Comparison of ENCODE assay signal across 10 mouse cellular contexts in the genomic region with DNA sequence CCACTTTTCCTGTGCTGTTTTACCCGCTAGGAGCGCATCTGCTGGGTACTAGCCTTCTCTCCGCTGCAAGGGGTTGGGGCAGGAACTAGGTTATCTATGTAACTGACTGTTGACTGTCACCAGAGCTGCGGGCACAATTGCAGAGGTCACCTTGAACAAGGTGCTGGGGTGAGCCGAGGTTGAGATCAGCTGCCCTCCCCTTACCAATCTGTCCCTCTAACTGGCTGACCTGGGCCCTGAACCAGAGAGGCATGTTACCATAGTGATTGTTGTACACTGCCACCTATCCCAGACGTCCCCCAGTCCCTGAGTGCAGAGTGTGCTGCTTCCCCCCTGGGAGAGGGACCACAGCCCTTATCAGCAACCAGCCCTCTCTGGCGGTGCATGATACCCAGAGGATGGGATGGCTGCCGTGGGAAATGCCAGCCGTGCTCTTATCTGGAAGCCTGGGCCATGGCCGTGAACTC. TPM values are rescaled to one million over a fixed set of nuclear protein-coding genes. Genes with fewer than 3 reads are reported as not detected.
DNase-seq lines count a peak whose midpoint lies in the region; ATAC-seq lines count a peak whose summit lies in the region.
"Had no signal": no experiment of that assay in that cellular context is flagged by ENCODE, and none has a peak within 500 bp of the region (broad histone marks: within the 10 kb centered on the region; RNA-seq: fewer than 3 reads in every experiment).

No protein-coding gene starts in this region.

- no peak overlapping the region for H3K27ac ChIP-seq in forebrain, embryonic 12.5 days
- no peak overlapping the region for H3K27ac ChIP-seq in forebrain, embryonic 14.5 days (ENCODE audit: low read depth, low read length)
- H3K27ac ChIP-seq in midbrain, embryonic 14.5 days (replicated peaks; ENCODE audit: low read depth, low read length), result no peak overlapping the region
- H3K27ac ChIP-seq in midbrain, embryonic 15.5 days, result no peak overlapping the region
- H3K27ac ChIP-seq in liver, embryonic 11.5 days (ENCODE audit: low read depth, low read length), result peak overlapping the region; percentile 97
- H3K27ac ChIP-seq: limb, embryonic 15.5 days had no signal

- no peak overlapping the region for H3K4me3 ChIP-seq in forebrain, embryonic 12.5 days (replicated peaks)
- H3K4me3 ChIP-seq in forebrain, embryonic 14.5 days (ENCODE audit: low read depth, low read length), result no peak overlapping the region
- H3K4me3 ChIP-seq in midbrain, embryonic 14.5 days (replicated peaks; ENCODE audit: low read depth, low read length), result no peak overlapping the region
- H3K4me3 ChIP-seq in midbrain, embryonic 15.5 days, result no peak overlapping the region
- H3K4me3 ChIP-seq in liver, embryonic 11.5 days (ENCODE audit: low read depth, low read length), result peak overlapping the region; percentile 30; the same call in 1 of the 2 replicates
- H3K4me3 ChIP-seq: limb, embryonic 15.5 days had no signal

- 73% methylated on average over 10 of the region's 10 CpGs for WGBS in forebrain, embryonic 12.5 days
- WGBS in forebrain, embryonic 14.5 days, result 69% methylated on average over 10 of the region's 10 CpGs
- WGBS in midbrain, embryonic 14.5 days, result 65% methylated on average over 10 of the region's 10 CpGs
- 66% methylated on average over 10 of the region's 10 CpGs for WGBS in midbrain, embryonic 15.5 days
- 16% methylated on average over 10 of the region's 10 CpGs for WGBS in liver, embryonic 11.5 days

- peaks cover 16% of the 10 kb centered on the region for H3K27me3 ChIP-seq in forebrain, embryonic 12.5 days
- H3K27me3 ChIP-seq in forebrain, embryonic 14.5 days (replicated peaks; ENCODE audit: control insufficient read depth, insufficient read depth, low read length), result no peaks in the 10 kb centered on the region
- no peaks in the 10 kb centered on the region for H3K27me3 ChIP-seq in midbrain, embryonic 14.5 days (ENCODE audit: control insufficient read depth, insufficient read depth, low read length)
- no peaks in the 10 kb centered on the region for H3K27me3 ChIP-seq in midbrain, embryonic 15.5 days (replicated peaks)
- H3K27me3 ChIP-seq in liver, embryonic 11.5 days (replicated peaks; ENCODE audit: control insufficient read depth, insufficient read depth, low read length), result no peaks in the 10 kb centered on the region
- H3K27me3 ChIP-seq: limb, embryonic 15.5 days had no signal

- no peak overlapping the region for H3K4me2 ChIP-seq in forebrain, embryonic 12.5 days
- H3K4me2 ChIP-seq in forebrain, embryonic 14.5 days (ENCODE audit: low read length), result no peak overlapping the region
- no peak overlapping the region for H3K4me2 ChIP-seq in midbrain, embryonic 14.5 days (ENCODE audit: low read length)
- H3K4me2 ChIP-seq in midbrain, embryonic 15.5 days, result no peak overlapping the region
- peak overlapping the region; percentile 46 for H3K4me2 ChIP-seq in liver, embryonic 11.5 days
- H3K4me2 ChIP-seq: limb, embryonic 15.5 days had no signal

- H3K9ac ChIP-seq in forebrain, embryonic 12.5 days, result peak overlapping the region; percentile 7; the same call in 1 of the 2 replicates
- H3K9ac ChIP-seq in forebrain, embryonic 14.5 days (ENCODE audit: low read length), result no peak overlapping the region
- H3K9ac ChIP-seq in midbrain, embryonic 14.5 days (replicated peaks; ENCODE audit: low read length), result 0 out of 2 replicates have a peak overlapping the region, but pooled peaks have one; percentile 16
- no peak overlapping the region for H3K9ac ChIP-seq in midbrain, embryonic 15.5 days
- H3K9ac ChIP-seq in liver, embryonic 11.5 days (ENCODE audit: low read depth, low read length), result peak overlapping the region; percentile 51
- H3K9ac ChIP-seq: limb, embryonic 15.5 days had no signal

- ATAC-seq in forebrain, embryonic 12.5 days (ENCODE audit: low FRiP score), result no peak
- ATAC-seq in forebrain, embryonic 14.5 days, result no peak
- ATAC-seq in midbrain, embryonic 14.5 days (ENCODE audit: low FRiP score, low TSS enrichment), result no peak
- no peak for ATAC-seq in midbrain, embryonic 15.5 days (replicated peaks)
- peak; percentile 87 for ATAC-seq in liver, embryonic 11.5 days (replicated peaks; ENCODE audit: low FRiP score)

- no peaks in the 10 kb centered on the region for H3K36me3 ChIP-seq in forebrain, embryonic 12.5 days (replicated peaks)
- H3K36me3 ChIP-seq in forebrain, embryonic 14.5 days (ENCODE audit: control insufficient read depth, insufficient read depth, low read length), result no peaks in the 10 kb centered on the region
- no peaks in the 10 kb centered on the region for H3K36me3 ChIP-seq in midbrain, embryonic 14.5 days (ENCODE audit: control insufficient read depth, insufficient read depth, low read length)
- no peaks in the 10 kb centered on the region for H3K36me3 ChIP-seq in midbrain, embryonic 15.5 days (replicated peaks)
- peaks cover 30% of the 10 kb centered on the region for H3K36me3 ChIP-seq in liver, embryonic 11.5 days (ENCODE audit: control insufficient read depth, insufficient read depth, low read length)
- H3K36me3 ChIP-seq: limb, embryonic 15.5 days had no signal

- DNase-seq in forebrain, embryonic 14.5 days (ENCODE audit: low spot score), result no peak
- DNase-seq in midbrain, embryonic 14.5 days, result no peak
- DNase-seq in liver, embryonic 11.5 days (ENCODE audit: low spot score), result peak; percentile 86
- DNase-seq in spleen, postnatal 4 days (ENCODE audit: low spot score in 2 of 2), result peak; percentile 88 to 89
- DNase-seq in layer of hippocampus, adult 9-10 months (ENCODE audit: low spot score), result no peak
- no peak for DNase-seq in kidney, postnatal 36 days
- DNase-seq: cerebellum, adult 8-10 months had no signal

- no peaks in the 10 kb centered on the region for H3K9me3 ChIP-seq in forebrain, embryonic 12.5 days
- H3K9me3 ChIP-seq in forebrain, embryonic 14.5 days (replicated peaks; ENCODE audit: control insufficient read depth, low read length), result no peaks in the 10 kb centered on the region
- no peaks in the 10 kb centered on the region for H3K9me3 ChIP-seq in midbrain, embryonic 14.5 days (ENCODE audit: control insufficient read depth, low read length)
- no peaks in the 10 kb centered on the region for H3K9me3 ChIP-seq in midbrain, embryonic 15.5 days
- H3K9me3 ChIP-seq in liver, embryonic 11.5 days (ENCODE audit: control insufficient read depth, low read length), result no peaks in the 10 kb centered on the region
- H3K9me3 ChIP-seq: limb, embryonic 15.5 days had no signal

- peaks cover 52% of the 10 kb centered on the region for H3K4me1 ChIP-seq in forebrain, embryonic 12.5 days
- H3K4me1 ChIP-seq in forebrain, embryonic 14.5 days (ENCODE audit: control insufficient read depth, insufficient read depth, low read length), result peaks cover 7% of the 10 kb centered on the region; the same call in 1 of the 2 replicates
- H3K4me1 ChIP-seq in midbrain, embryonic 14.5 days (ENCODE audit: control insufficient read depth, insufficient read depth, low read length), result peaks cover 42% of the 10 kb centered on the region
- H3K4me1 ChIP-seq in midbrain, embryonic 15.5 days, result peaks cover 42% of the 10 kb centered on the region
- peaks cover 100% of the 10 kb centered on the region for H3K4me1 ChIP-seq in liver, embryonic 11.5 days (replicated peaks; ENCODE audit: control insufficient read depth, insufficient read depth, low read length)

RNA-seq across cellular contexts. Expression of a gene that starts 39.1 kb away (rescaled TPM):
- not detected in 2 replicates for polyA plus RNA-seq in forebrain, embryonic 12.5 days (2016; fragmentation: Nextera tagmentation; extraction: Ambion mirVana)
- not detected in 2 replicates for polyA plus RNA-seq in forebrain, embryonic 14.5 days (2014; fragmentation: Nextera tagmentation; extraction: Ambion mirVana)
- polyA plus RNA-seq in midbrain, embryonic 14.5 days (2014; fragmentation: Nextera tagmentation; extraction: Ambion mirVana), result not detected in 2 replicates
- polyA plus RNA-seq in midbrain, embryonic 15.5 days (2015; fragmentation: Nextera tagmentation; extraction: Ambion mirVana), result not detected in 2 replicates
- polyA plus RNA-seq in liver, embryonic 11.5 days (2014; fragmentation: Nextera tagmentation; extraction: Ambion mirVana), result not detected in 2 replicates

RNA-seq across cellular contexts. Expression of a gene that starts 39.5 kb away (rescaled TPM):
- polyA plus RNA-seq in forebrain, embryonic 12.5 days (2016; fragmentation: Nextera tagmentation; extraction: Ambion mirVana), result 0.82 and 1.2 TPM in 2 replicates
- 0.41 and 0.47 TPM in 2 replicates for polyA plus RNA-seq in forebrain, embryonic 14.5 days (2014; fragmentation: Nextera tagmentation; extraction: Ambion mirVana)
- polyA plus RNA-seq in midbrain, embryonic 14.5 days (2014; fragmentation: Nextera tagmentation; extraction: Ambion mirVana), result 2.3 TPM in 2 replicates
- 1.5 and 1.8 TPM in 2 replicates for polyA plus RNA-seq in midbrain, embryonic 15.5 days (2015; fragmentation: Nextera tagmentation; extraction: Ambion mirVana)
- 22.7 and 26.5 TPM in 2 replicates for polyA plus RNA-seq in liver, embryonic 11.5 days (2014; fragmentation: Nextera tagmentation; extraction: Ambion mirVana)

RNA-seq across cellular contexts. Expression of a gene that starts 54.9 kb away (rescaled TPM):
- 71.8 and 75.5 TPM in 2 replicates for polyA plus RNA-seq in forebrain, embryonic 12.5 days (2016; fragmentation: Nextera tagmentation; extraction: Ambion mirVana)
- polyA plus RNA-seq in forebrain, embryonic 14.5 days (2014; fragmentation: Nextera tagmentation; extraction: Ambion mirVana), result 24.8 and 26.9 TPM in 2 replicates
- polyA plus RNA-seq in midbrain, embryonic 14.5 days (2014; fragmentation: Nextera tagmentation; extraction: Ambion mirVana), result 22.4 and 27.9 TPM in 2 replicates
- 38.9 and 41.3 TPM in 2 replicates for polyA plus RNA-seq in midbrain, embryonic 15.5 days (2015; fragmentation: Nextera tagmentation; extraction: Ambion mirVana)
- polyA plus RNA-seq in liver, embryonic 11.5 days (2014; fragmentation: Nextera tagmentation; extraction: Ambion mirVana), result 41.3 and 44.2 TPM in 2 replicates

Comparison
In these comparisons a context has a peak if more than half of its experiments do, and no peak if none do; other contexts are left out.
1. H3K9ac ChIP-seq: peak in forebrain, embryonic 12.5 days (single experiment), midbrain, embryonic 14.5 days (single experiment) and liver, embryonic 11.5 days (single experiment); none in forebrain, embryonic 14.5 days (single experiment) and midbrain, embryonic 15.5 days (single experiment).
2. DNase-seq: peak in liver, embryonic 11.5 days (single experiment) and spleen, postnatal 4 days (2 of 2); none in forebrain, embryonic 14.5 days (single experiment), midbrain, embryonic 14.5 days (single experiment), layer of hippocampus, adult 9-10 months (single experiment) and kidney, postnatal 36 days (0 of 2).